Mouse (Mus musculus) heart, embryonic 11.5 days (tissue): ENCODE measurements around the gene Pdcd7. TPM values are rescaled to one million over a fixed set of nuclear protein-coding genes. Genes with fewer than 3 reads are reported as not detected.
"Not testable (repeated sequence)": the region's sequence is repeated elsewhere in the genome, so short reads cannot be mapped to it uniquely, and the experiment has no call there.

ENCODE experiments used
- ATAC-seq: fragments of 200-750 bp; cut with Nextera tagmentation; replicated peaks from 2 replicates; pipeline ENCODE4 v1.8.0; 2017; ENCODE audit warnings: moderate library complexity; ENCODE audit not compliant: insufficient number of reproducible peaks, low FRiP score, low TSS enrichment
- H3K27ac ChIP-seq: fragments of 300-500 bp; sonication (generic); 2 replicates; pipeline ENCODE4 v1.5.1; 2014; ENCODE audit warnings: mild to moderate bottlenecking, low read depth, low read length
- H3K27me3 ChIP-seq: fragments of 300-500 bp; sonication (generic); 2 replicates; pipeline ENCODE4 v1.6.1; 2014; ENCODE audit warnings: mild to moderate bottlenecking, low read length, mixed read lengths; ENCODE audit not compliant: control insufficient read depth, insufficient read depth
- H3K36me3 ChIP-seq: fragments of 300-500 bp; sonication (generic); 2 replicates; pipeline ENCODE4 v1.6.1; 2014; ENCODE audit warnings: mild to moderate bottlenecking, low read length, moderate library complexity, mixed read lengths; ENCODE audit not compliant: control insufficient read depth, insufficient read depth
- H3K4me1 ChIP-seq: fragments of 300-500 bp; sonication (generic); 2 replicates; pipeline ENCODE4 v1.6.1; 2014; ENCODE audit warnings: low read length; ENCODE audit not compliant: control insufficient read depth, insufficient read depth
- H3K4me2 ChIP-seq: fragments of 300-500 bp; sonication (generic); 2 replicates; pipeline ENCODE4 v1.6.1; 2014; ENCODE audit warnings: mild to moderate bottlenecking, moderate library complexity
- H3K4me3 ChIP-seq: fragments of 300-500 bp; sonication (generic); 2 replicates; pipeline ENCODE4 v1.5.1; 2014; ENCODE audit warnings: low read depth, low read length
- H3K9ac ChIP-seq: fragments of 300-500 bp; sonication (generic); 2 replicates; pipeline ENCODE4 v1.6.1; 2014; ENCODE audit warnings: mild to moderate bottlenecking, low read depth, low read length, moderate library complexity
- H3K9me3 ChIP-seq: fragments of 300-500 bp; sonication (generic); replicated peaks from 2 replicates; pipeline ENCODE4 v1.6.1; 2016; ENCODE audit warnings: low read length; ENCODE audit not compliant: control insufficient read depth
- WGBS: fragments of 180-500 bp; shearing (Covaris S2); extraction: QIAGEN DNeasy Blood & Tissue Kit; methylation state at CpG from one replicate; pipeline ENCODE4 v1.1.7; 2014; ENCODE audit not compliant: insufficient replicate concordance; 5-methylcytosine and 5-hydroxymethylcytosine counted together
- polyA plus RNA-seq: library from polyadenylated mRNA; unstranded; fragments of >200 nt; fragmentation: Nextera tagmentation; extraction: Ambion mirVana; gene quantifications from 2 replicates; pipeline ENCODE4 v1.2.1, GENCODE M21; 2014

Gene Pdcd7
- polyA plus RNA-seq, 1 experiment from 2014 or later, result 6.9 TPM

DNA sequence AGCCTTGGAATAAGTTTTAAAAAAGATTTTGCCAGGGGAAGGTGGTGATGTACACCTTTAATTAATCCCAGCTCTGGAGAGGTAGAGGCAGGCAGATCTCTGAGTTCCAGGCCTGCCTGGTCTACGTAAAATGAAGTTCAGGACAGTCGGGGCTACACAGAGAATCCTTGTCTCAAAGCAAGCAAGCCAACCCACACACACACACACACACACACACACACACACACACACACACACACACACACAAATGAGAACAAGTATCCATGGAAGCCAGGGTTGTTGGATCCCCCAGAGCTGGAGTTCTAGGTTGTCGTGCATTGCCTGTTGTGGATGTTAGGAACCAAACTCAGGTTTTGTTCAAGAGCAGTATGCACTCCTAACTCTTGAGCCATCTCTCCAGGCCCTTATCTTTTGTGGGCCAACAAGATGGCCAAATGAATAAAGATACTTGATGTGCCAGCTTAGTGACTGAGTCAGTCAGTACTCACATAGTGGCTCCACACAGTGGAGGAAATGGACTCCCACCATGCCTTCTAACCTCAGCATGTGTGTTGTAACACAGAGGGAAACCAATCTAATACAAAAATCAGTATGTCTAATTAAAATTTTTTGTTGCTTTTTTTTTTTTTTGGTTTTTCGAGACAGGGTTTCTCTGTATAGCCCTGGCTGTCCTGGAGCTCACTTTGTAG is 33.1 kb upstream of the Pdcd7 start:
- ATAC-seq, result peak; percentile 67
- Histone ChIP-seq H3K4me1 (no peaks in the 10 kb centered on the region), H3K36me3 (peaks cover 22% of the 10 kb centered on the region), H3K27me3 (no peaks in the 10 kb centered on the region), H3K9ac (no peak overlapping the region), H3K4me3 (no peak overlapping the region), H3K9me3 (no peaks in the 10 kb centered on the region), H3K27ac (no peak overlapping the region), H3K4me2 (no peak overlapping the region)
- 94% methylated on average over 4 of the region's 4 CpGs for WGBS

- Histone ChIP-seq H3K27ac (no peak overlapping the region), H3K27me3 (no peaks in the 10 kb centered on the region), H3K9ac (no peak overlapping the region), H3K4me1 (no peaks in the 10 kb centered on the region), H3K4me2 (no peak overlapping the region), H3K4me3 (no peak overlapping the region), H3K36me3 (peaks cover 23% of the 10 kb centered on the region), H3K9me3 (no peaks in the 10 kb centered on the region)
- no peak for ATAC-seq
- 97% methylated on average over 1 of the region's 1 CpGs for WGBS
Measured at GRCm38 (mm10) chr9:65313846-65314245, 32.1 kb upstream of the Pdcd7 start.

- no peak overlapping the region for H3K9ac ChIP-seq
- peaks cover 17% of the 10 kb centered on the region for H3K36me3 ChIP-seq
- H3K27ac ChIP-seq, result no peak overlapping the region
- no peak overlapping the region for H3K4me3 ChIP-seq
- WGBS, result 89% methylated on average over 11 of the region's 11 CpGs
- ATAC-seq, result no peak
- no peaks in the 10 kb centered on the region for H3K4me1 ChIP-seq
- no peaks in the 10 kb centered on the region for H3K9me3 ChIP-seq
- no peak overlapping the region for H3K4me2 ChIP-seq
- no peaks in the 10 kb centered on the region for H3K27me3 ChIP-seq
Measured at GRCm38 (mm10) chr9:65322255-65322900, 23.5 kb upstream of the Pdcd7 start.

- H3K36me3 ChIP-seq, result peaks cover 15% of the 10 kb centered on the region
- no peak for ATAC-seq
- no peak overlapping the region for H3K9ac ChIP-seq
- H3K4me2 ChIP-seq, result no peak overlapping the region
- no peak overlapping the region for H3K4me3 ChIP-seq
- H3K4me1 ChIP-seq, result no peaks in the 10 kb centered on the region
- H3K27me3 ChIP-seq, result no peaks in the 10 kb centered on the region
- no peaks in the 10 kb centered on the region for H3K9me3 ChIP-seq
- H3K27ac ChIP-seq, result no peak overlapping the region
Measured at GRCm38 (mm10) chr9:65325971-65326370, 19.9 kb upstream of the Pdcd7 start.

GRCm38 (mm10) chr9:65327371-65327770 is 18.5 kb upstream of the Pdcd7 start:
- no peak overlapping the region for H3K4me2 ChIP-seq
- H3K4me3 ChIP-seq, result no peak overlapping the region
- WGBS, result 90% methylated on average over 2 of the region's 2 CpGs
- no peak for ATAC-seq
- H3K4me1 ChIP-seq, result no peaks in the 10 kb centered on the region
- no peak overlapping the region for H3K27ac ChIP-seq
- no peaks in the 10 kb centered on the region for H3K9me3 ChIP-seq
- H3K9ac ChIP-seq, result no peak overlapping the region
- peaks cover 15% of the 10 kb centered on the region for H3K36me3 ChIP-seq
- no peaks in the 10 kb centered on the region for H3K27me3 ChIP-seq

DNA sequence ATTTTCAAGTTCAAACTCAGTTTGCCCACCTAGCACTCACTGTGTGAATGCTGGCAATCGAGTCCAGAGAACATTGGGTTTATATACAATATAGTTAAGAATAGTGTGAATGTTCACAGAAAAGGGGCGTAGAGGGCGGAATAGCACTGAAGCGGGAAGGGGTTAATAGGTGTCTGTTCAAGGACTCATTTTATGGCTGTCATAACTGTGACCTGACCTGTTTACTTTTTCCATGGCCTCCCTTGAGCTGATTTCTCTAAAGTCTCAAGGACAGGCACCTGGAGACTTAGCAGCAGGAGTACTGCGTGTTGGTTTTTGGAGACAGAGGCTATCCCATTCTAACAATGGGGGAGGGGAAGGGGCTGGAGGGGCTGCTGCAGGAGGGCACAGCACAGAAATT is 11.9 kb upstream of the Pdcd7 start:
- Histone ChIP-seq H3K27ac (no peak overlapping the region), H3K4me1 (no peaks in the 10 kb centered on the region), H3K4me3 (no peak overlapping the region), H3K9ac (no peak overlapping the region), H3K27me3 (no peaks in the 10 kb centered on the region), H3K9me3 (no peaks in the 10 kb centered on the region), H3K4me2 (no peak overlapping the region), H3K36me3 (peaks cover 2% of the 10 kb centered on the region; the same call in 1 of the 2 replicates)
- ATAC-seq, result no peak
- 86% methylated on average over 5 of the region's 5 CpGs for WGBS

DNA sequence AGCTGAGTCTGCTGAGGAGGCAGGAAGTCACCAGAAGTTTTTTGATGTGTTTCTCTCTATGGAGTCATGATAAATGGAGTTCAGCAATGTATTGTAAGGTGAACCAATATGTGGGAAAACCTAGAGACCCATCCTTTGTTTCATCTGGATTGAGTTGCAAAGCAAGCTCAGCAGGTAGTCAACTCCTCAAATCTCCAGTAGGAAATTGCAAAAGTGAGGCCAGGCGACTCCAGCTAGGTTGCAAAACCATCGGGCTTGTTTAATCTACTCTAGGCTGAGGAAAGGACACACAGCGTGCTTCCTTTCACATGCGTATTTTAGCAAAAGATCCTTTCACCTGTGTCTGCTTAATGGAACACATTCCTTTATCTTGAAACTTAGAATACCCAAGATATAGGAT is 6.8 kb upstream of the Pdcd7 start:
- 81% methylated on average over 4 of the region's 4 CpGs for WGBS
- Histone ChIP-seq H3K4me3 (no peak overlapping the region), H3K9me3 (no peaks in the 10 kb centered on the region), H3K27ac (no peak overlapping the region), H3K36me3 (no peaks in the 10 kb centered on the region), H3K4me1 (no peaks in the 10 kb centered on the region), H3K4me2 (no peak overlapping the region), H3K9ac (no peak overlapping the region), H3K27me3 (no peaks in the 10 kb centered on the region)
- ATAC-seq, result no peak

GRCm38 (mm10) chr9:65340414-65340813 is 5.5 kb upstream of the Pdcd7 start:
- no peaks in the 10 kb centered on the region for H3K27me3 ChIP-seq
- H3K9ac ChIP-seq, result no peak overlapping the region
- H3K9me3 ChIP-seq, result no peaks in the 10 kb centered on the region
- WGBS, result 78% methylated on average over 2 of the region's 2 CpGs
- H3K4me3 ChIP-seq, result no peak overlapping the region
- H3K27ac ChIP-seq, result no peak overlapping the region
- no peaks in the 10 kb centered on the region for H3K4me1 ChIP-seq
- H3K36me3 ChIP-seq, result no peaks in the 10 kb centered on the region
- no peak for ATAC-seq
- no peak overlapping the region for H3K4me2 ChIP-seq

- H3K9me3 ChIP-seq, H3K36me3 ChIP-seq, ATAC-seq, H3K27me3 ChIP-seq, H3K4me1 ChIP-seq: not testable (repeated sequence)
- peak overlapping the region; percentile 97 for H3K9ac ChIP-seq
- peak overlapping the region; percentile 90 for H3K4me2 ChIP-seq
- peak overlapping the region; percentile 96 for H3K4me3 ChIP-seq
- whole genome bisulfite sequencing, result 70% methylated on average over 11 of the region's 11 CpGs
- H3K27ac ChIP-seq, result peak overlapping the region; percentile 98
Measured at GRCm38 (mm10) chr9:65345439-65345838, 465 bp upstream of the Pdcd7 start.
